Mouse (Mus musculus): ENCODE data around the gene Pdhb. TPM values are rescaled to one million over a fixed set of nuclear protein-coding genes. Genes with fewer than 3 reads are reported as not detected.
"Not testable (repeated sequence)": the region's sequence is repeated elsewhere in the genome, so short reads cannot be mapped to it uniquely, and the experiment has no call there.

Pdhb gene
- polyA plus RNA-seq, 1 experiment, result 19.8 TPM

GRCm38 (mm10) chr14:8139724-8140710 lies 32.8 kb downstream of the Pdhb start:
- Histone ChIP-seq H3K27ac (ENCODE audit: insufficient read depth, low read depth, low read length) (no peak overlapping the region), H3K4me3 (ENCODE audit: low read depth, low read length) (no peak overlapping the region), H3K36me3 (ENCODE audit: control insufficient read depth, insufficient read depth, low read length) (peaks cover 63% of the 10 kb centered on the region), H3K27me3 (ENCODE audit: control insufficient read depth, insufficient read depth, low read length) (no peaks in the 10 kb centered on the region), H3K4me1 (ENCODE audit: control insufficient read depth, insufficient read depth, insufficient read length, low read length) (no peaks in the 10 kb centered on the region)
- WGBS, result 89% methylated on average over 23 of the region's 23 CpGs
- TF ChIP-seq POLR2A (IDR thresholded peaks at IDR 0.05; ENCODE audit: low read depth, low read length) (no peak), CTCF (IDR thresholded peaks at IDR 0.05; ENCODE audit: extremely low read depth, insufficient read length, insufficient replicate concordance, low read depth, low read length) (no peak)

DNA sequence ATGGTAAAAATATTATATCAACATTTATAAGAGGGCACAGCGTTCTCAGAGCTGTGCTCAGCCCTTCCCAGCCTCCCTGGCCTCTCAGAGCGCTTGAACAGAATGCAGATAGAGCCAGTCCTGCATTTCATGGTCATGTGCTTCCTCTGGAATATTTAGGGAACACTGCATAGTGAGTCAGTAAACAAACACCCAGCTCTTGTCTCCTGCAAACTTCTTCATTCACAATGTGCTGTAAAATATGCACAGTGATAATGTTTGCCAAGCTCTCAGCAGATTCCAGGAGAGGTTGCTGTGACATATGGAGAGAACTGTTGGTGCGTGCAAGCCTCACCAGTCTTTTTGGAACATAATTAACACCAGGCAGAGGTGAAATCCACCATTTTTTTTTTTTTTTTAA lies 37.7 kb downstream of the Pdhb start:
- peaks cover 5% of the 10 kb centered on the region for H3K4me1 ChIP-seq (ENCODE audit: control insufficient read depth, insufficient read depth, insufficient read length, low read length)
- no peak overlapping the region for H3K27ac ChIP-seq (ENCODE audit: insufficient read depth, low read depth, low read length)
- no peak overlapping the region for H3K4me3 ChIP-seq (ENCODE audit: low read depth, low read length)
- peaks cover 37% of the 10 kb centered on the region for H3K36me3 ChIP-seq (ENCODE audit: control insufficient read depth, insufficient read depth, low read length)
- H3K27me3 ChIP-seq (ENCODE audit: control insufficient read depth, insufficient read depth, low read length), result no peaks in the 10 kb centered on the region
- TF ChIP-seq CTCF (IDR thresholded peaks at IDR 0.05; ENCODE audit: extremely low read depth, insufficient read length, insufficient replicate concordance, low read depth, low read length) (no peak), POLR2A (IDR thresholded peaks at IDR 0.05; ENCODE audit: low read depth, low read length) (no peak)
- WGBS, result 78% methylated on average over 3 of the region's 3 CpGs

GRCm38 (mm10) chr14:8134234-8134633 lies 38.6 kb downstream of the Pdhb start:
- 24% methylated on average over 2 of the region's 2 CpGs for WGBS
- Histone ChIP-seq H3K4me3 (ENCODE audit: low read depth, low read length) (no peak overlapping the region), H3K36me3 (ENCODE audit: control insufficient read depth, insufficient read depth, low read length) (peaks cover 30% of the 10 kb centered on the region), H3K4me1 (ENCODE audit: control insufficient read depth, insufficient read depth, insufficient read length, low read length) (peaks cover 5% of the 10 kb centered on the region), H3K27me3 (ENCODE audit: control insufficient read depth, insufficient read depth, low read length) (no peaks in the 10 kb centered on the region), H3K27ac (ENCODE audit: insufficient read depth, low read depth, low read length) (peak overlapping the region; percentile 28)
- TF ChIP-seq POLR2A (IDR thresholded peaks at IDR 0.05; ENCODE audit: low read depth, low read length) (no peak), CTCF (IDR thresholded peaks at IDR 0.05; ENCODE audit: extremely low read depth, insufficient read length, insufficient replicate concordance, low read depth, low read length) (no peak)

DNA sequence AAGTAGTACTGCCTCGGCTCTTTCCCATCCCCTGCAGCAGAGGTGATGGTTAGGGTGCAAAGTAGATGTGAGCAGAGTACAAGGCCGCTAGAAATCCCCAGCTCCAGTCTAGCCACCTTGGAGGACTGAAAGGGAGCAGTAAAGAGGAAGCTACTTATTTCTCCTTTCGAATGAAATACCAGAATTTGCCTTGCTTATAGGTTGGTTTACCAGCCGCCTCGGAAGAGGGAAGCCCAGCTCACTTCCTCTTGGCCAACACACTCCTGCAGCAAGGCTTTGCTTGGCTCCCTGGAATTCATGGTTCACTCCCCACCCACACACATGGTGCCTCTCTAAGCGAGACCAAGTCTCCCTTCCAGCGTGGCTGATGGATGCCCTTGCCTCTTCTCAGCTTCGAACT lies 40.0 kb downstream of the Pdhb start:
- H3K27ac ChIP-seq (ENCODE audit: insufficient read depth, low read depth, low read length), result no peak overlapping the region
- 86% methylated on average over 8 of the region's 8 CpGs for WGBS
- no peak for TF ChIP-seq CTCF (IDR thresholded peaks at IDR 0.05; ENCODE audit: extremely low read depth, insufficient read length, insufficient replicate concordance, low read depth, low read length)
- no peak for TF ChIP-seq POLR2A (IDR thresholded peaks at IDR 0.05; ENCODE audit: low read depth, low read length)

GRCm38 (mm10) chr14:8127971-8128370 lies 44.9 kb downstream of the Pdhb start:
- H3K4me3 ChIP-seq (ENCODE audit: low read depth, low read length), result no peak overlapping the region
- H3K36me3 ChIP-seq (ENCODE audit: control insufficient read depth, insufficient read depth, low read length), result peaks cover 47% of the 10 kb centered on the region
- TF ChIP-seq POLR2A (IDR thresholded peaks at IDR 0.05; ENCODE audit: low read depth, low read length) (no peak), CTCF (IDR thresholded peaks at IDR 0.05; ENCODE audit: extremely low read depth, insufficient read length, insufficient replicate concordance, low read depth, low read length) (no peak)
- WGBS, result 70% methylated on average over 5 of the region's 5 CpGs
- H3K4me1 ChIP-seq (ENCODE audit: control insufficient read depth, insufficient read depth, insufficient read length, low read length), result peaks cover 8% of the 10 kb centered on the region
- H3K27ac ChIP-seq (ENCODE audit: insufficient read depth, low read depth, low read length), result no peak overlapping the region
- H3K27me3 ChIP-seq (ENCODE audit: control insufficient read depth, insufficient read depth, low read length), result no peaks in the 10 kb centered on the region

More for the DNA sequence above, 40.0 kb downstream of the Pdhb start:
- H3K4me1 ChIP-seq (ENCODE audit: control insufficient read depth, insufficient read depth, insufficient read length, low read length), result peaks cover 5% of the 10 kb centered on the region
- H3K27me3 ChIP-seq (ENCODE audit: control insufficient read depth, insufficient read depth, low read length), result no peaks in the 10 kb centered on the region
- H3K36me3 ChIP-seq (ENCODE audit: control insufficient read depth, insufficient read depth, low read length), result peaks cover 23% of the 10 kb centered on the region
- no peak overlapping the region for H3K4me3 ChIP-seq (ENCODE audit: low read depth, low read length)

DNA sequence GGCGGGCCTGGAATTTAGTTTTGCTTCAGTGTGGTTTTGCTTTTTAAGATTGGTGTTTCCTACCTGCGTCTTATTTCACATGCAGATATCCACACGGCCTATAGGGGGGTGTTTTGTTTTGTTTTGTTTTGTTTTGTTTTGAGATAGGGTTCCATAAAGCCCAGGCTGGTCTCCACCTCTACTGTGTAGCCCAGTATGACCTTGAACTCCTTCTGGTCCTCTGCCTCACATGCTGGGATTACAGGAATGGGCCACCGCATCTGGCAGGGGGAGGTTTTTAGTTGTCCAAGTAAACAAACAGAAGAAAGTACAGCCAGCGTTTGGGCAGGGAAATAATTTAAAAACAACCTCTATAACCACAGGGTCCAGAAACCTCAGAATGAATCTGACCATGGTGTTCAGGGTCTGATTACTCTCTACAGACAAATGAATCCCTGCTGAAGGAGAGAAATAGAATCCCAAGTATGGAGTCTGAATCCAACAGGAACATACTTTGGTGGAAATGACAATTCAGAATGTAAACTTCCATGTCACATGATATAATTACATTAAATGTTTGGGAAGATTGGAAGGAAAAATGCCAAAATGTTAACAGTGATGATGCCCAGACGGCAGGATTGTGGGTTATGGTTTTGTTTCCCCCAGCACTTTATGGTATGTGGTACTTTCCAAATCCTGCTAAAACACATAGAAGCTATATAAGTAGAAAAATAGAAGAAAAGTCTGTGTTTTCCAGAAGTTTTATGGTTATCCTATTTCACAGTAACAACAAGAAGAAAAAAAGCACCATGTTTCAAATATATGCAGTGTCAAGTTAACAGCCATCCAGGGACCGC lies 48.6 kb downstream of the Pdhb start:
- H3K27ac ChIP-seq (ENCODE audit: insufficient read depth, low read depth, low read length), result no peak overlapping the region
- TF ChIP-seq CTCF (IDR thresholded peaks at IDR 0.05; ENCODE audit: extremely low read depth, insufficient read length, insufficient replicate concordance, low read depth, low read length) (no peak), POLR2A (IDR thresholded peaks at IDR 0.05; ENCODE audit: low read depth, low read length) (no peak)
- 79% methylated on average over 7 of the region's 7 CpGs for WGBS
- H3K36me3 ChIP-seq (ENCODE audit: control insufficient read depth, insufficient read depth, low read length), result peaks cover 48% of the 10 kb centered on the region
- no peaks in the 10 kb centered on the region for H3K27me3 ChIP-seq (ENCODE audit: control insufficient read depth, insufficient read depth, low read length)
- no peak overlapping the region for H3K4me3 ChIP-seq (ENCODE audit: low read depth, low read length)
- peaks cover 13% of the 10 kb centered on the region for H3K4me1 ChIP-seq (ENCODE audit: control insufficient read depth, insufficient read depth, insufficient read length, low read length)

- not testable (repeated sequence) for H3K27ac ChIP-seq (ENCODE audit: insufficient read depth, low read depth, low read length)
- WGBS, result 90% methylated on average over 10 of the region's 10 CpGs
Measured at GRCm38 (mm10) chr14:8123611-8124010, 49.2 kb downstream of the Pdhb start.

More at GRCm38 (mm10) chr14:8123611-8124010, 49.2 kb downstream of the Pdhb start:
- H3K27me3 ChIP-seq (ENCODE audit: control insufficient read depth, insufficient read depth, low read length); H3K4me3 ChIP-seq (ENCODE audit: low read depth, low read length): not testable (repeated sequence)
- Histone ChIP-seq H3K4me1 (ENCODE audit: control insufficient read depth, insufficient read depth, insufficient read length, low read length) (peaks cover 13% of the 10 kb centered on the region), H3K36me3 (ENCODE audit: control insufficient read depth, insufficient read depth, low read length) (peaks cover 48% of the 10 kb centered on the region)
